Mouse (Mus musculus) neural tube, embryonic 14.5 days (tissue): ENCODE results near the gene Npc1l1. TPM values are rescaled to one million over a fixed set of nuclear protein-coding genes. Genes with fewer than 3 reads are reported as not detected.

Experiments
- ATAC-seq: fragments of 200-750 bp; cut with Nextera tagmentation; 2 replicates; pipeline ENCODE4 v1.8.0; 2017; ENCODE audit warnings: low read depth, mild to moderate bottlenecking, moderate TSS enrichment, moderate library complexity
- H3K27ac ChIP-seq: fragments of 300-500 bp; sonication (generic); 2 replicates; pipeline ENCODE4 v1.5.1; 2014; ENCODE audit warnings: low read depth, mild to moderate bottlenecking, control low read depth, low read length, moderate library complexity, mixed read lengths
- H3K27me3 ChIP-seq: fragments of 300-500 bp; sonication (generic); 2 replicates; pipeline ENCODE4 v1.6.1; 2014; ENCODE audit warnings: low read length; ENCODE audit not compliant: control insufficient read depth, insufficient read depth
- H3K36me3 ChIP-seq: fragments of 300-500 bp; sonication (generic); 2 replicates; pipeline ENCODE4 v1.6.1; 2014; ENCODE audit warnings: low read length, mixed read lengths; ENCODE audit not compliant: control insufficient read depth, insufficient read depth
- H3K4me1 ChIP-seq: fragments of 300-500 bp; sonication (generic); 2 replicates; pipeline ENCODE4 v1.6.1; 2014; ENCODE audit warnings: low read length; ENCODE audit not compliant: control insufficient read depth, insufficient read depth
- H3K4me2 ChIP-seq: fragments of 300-500 bp; sonication (generic); 2 replicates; pipeline ENCODE4 v1.6.1; 2014; ENCODE audit warnings: mild to moderate bottlenecking, low read depth, low read length, control low read depth
- H3K4me3 ChIP-seq: fragments of 300-500 bp; sonication (generic); 2 replicates; pipeline ENCODE4 v1.5.1; 2014; ENCODE audit warnings: low read depth, low read length, control low read depth, mixed read lengths
- H3K9ac ChIP-seq: fragments of 300-500 bp; sonication (generic); replicated peaks from 2 replicates; pipeline ENCODE4 v1.6.1; 2014; ENCODE audit warnings: low read depth, mild to moderate bottlenecking, control low read depth, low read length, mixed read lengths
- H3K9me3 ChIP-seq: fragments of 300-500 bp; sonication (generic); 2 replicates; pipeline ENCODE4 v1.6.1; 2016; ENCODE audit warnings: low read length; ENCODE audit not compliant: control insufficient read depth
- WGBS: fragments of 180-500 bp; shearing (Covaris S2); extraction: QIAGEN DNeasy Blood & Tissue Kit; methylation state at CpG from one replicate; pipeline ENCODE4 v1.1.7; 2014; 5-methylcytosine and 5-hydroxymethylcytosine counted together
- polyA plus RNA-seq: library from polyadenylated mRNA; unstranded; fragments of >200 nt; fragmentation: Nextera tagmentation; extraction: Ambion mirVana; gene quantifications from 2 replicates; pipeline ENCODE4 v1.2.1, GENCODE M21; 2014

The Npc1l1 gene
- 0.05 and 0.26 TPM in 2 replicates for polyA plus RNA-seq

GRCm38 (mm10) chr11:6230012-6230411 lies at the start of gene Npc1l1:
Gene Npc1l1, minus strand, starts transcription at chr11:6230143.
- Histone ChIP-seq H3K27ac (no peak within 1 kb of the TSS), H3K9me3 (no peaks in the 10 kb centered on the region), H3K27me3 (no peaks in the 10 kb centered on the region), H3K4me3 (no peak within 1 kb of the TSS), H3K9ac (no peak within 1 kb of the TSS), H3K4me2 (no peak within 1 kb of the TSS), H3K4me1 (no peaks in the 10 kb centered on the region), H3K36me3 (no peaks in the 10 kb centered on the region)
- no peak for ATAC-seq
- WGBS = 83% methylated on average over 7 of the region's 7 CpGs

- 76% methylated on average over 3 of the region's 3 CpGs for WGBS
- no peak for ATAC-seq
- Histone ChIP-seq H3K4me3 (no peak overlapping the region), H3K4me1 (peaks cover 15% of the 10 kb centered on the region), H3K27ac (no peak overlapping the region), H3K9me3 (no peaks in the 10 kb centered on the region), H3K9ac (no peak overlapping the region), H3K36me3 (peaks cover 3% of the 10 kb centered on the region; the same call in 1 of the 2 replicates), H3K27me3 (no peaks in the 10 kb centered on the region), H3K4me2 (no peak overlapping the region)
Observed at GRCm38 (mm10) chr11:6276466-6276865, 46.5 kb upstream of the Npc1l1 start.

GRCm38 (mm10) chr11:6275094-6275484 lies 45.1 kb upstream of the Npc1l1 start:
- ATAC-seq = no peak; the same call in 1 of the 2 replicates
- H3K9me3 ChIP-seq = no peaks in the 10 kb centered on the region

GRCm38 (mm10) chr11:6274387-6275093 lies 44.6 kb upstream of the Npc1l1 start, which contains the start of gene Tmed4:
Gene Tmed4, minus strand, starts transcription at chr11:6274870.
- Histone ChIP-seq H3K4me3 (peak within 1 kb of the TSS; percentile 94), H3K9me3 (no peaks in the 10 kb centered on the region), H3K4me1 (peaks cover 15% of the 10 kb centered on the region), H3K27ac (peak within 1 kb of the TSS; percentile 75), H3K9ac (peak within 1 kb of the TSS; percentile 87), H3K27me3 (no peaks in the 10 kb centered on the region), H3K4me2 (peak within 1 kb of the TSS; percentile 97), H3K36me3 (peaks cover 16% of the 10 kb centered on the region)
- peak; percentile 97 for ATAC-seq
- WGBS = 1% methylated on average over 39 of the region's 39 CpGs

More at GRCm38 (mm10) chr11:6275094-6275484, 45.1 kb upstream of the Npc1l1 start:
- peak overlapping the region; percentile 97 for H3K4me2 ChIP-seq
- WGBS = 21% methylated on average over 7 of the region's 7 CpGs
- H3K9ac ChIP-seq = peak overlapping the region; percentile 53
- peaks cover 16% of the 10 kb centered on the region for H3K36me3 ChIP-seq
- H3K4me1 ChIP-seq = peaks cover 15% of the 10 kb centered on the region
- peak overlapping the region; percentile 94 for H3K4me3 ChIP-seq
- peak overlapping the region; percentile 75 for H3K27ac ChIP-seq
- H3K27me3 ChIP-seq = no peaks in the 10 kb centered on the region

GRCm38 (mm10) chr11:6273607-6274006 lies 43.7 kb upstream of the Npc1l1 start:
- ATAC-seq = no peak
- peak overlapping the region; percentile 94 for H3K4me3 ChIP-seq
- no peak overlapping the region for H3K27ac ChIP-seq
- WGBS = 63% methylated on average over 11 of the region's 11 CpGs
- H3K27me3 ChIP-seq = no peaks in the 10 kb centered on the region
- H3K36me3 ChIP-seq = peaks cover 16% of the 10 kb centered on the region
- peak overlapping the region; percentile 87 for H3K9ac ChIP-seq
- peaks cover 15% of the 10 kb centered on the region for H3K4me1 ChIP-seq
- H3K4me2 ChIP-seq = peak overlapping the region; percentile 97
- H3K9me3 ChIP-seq = no peaks in the 10 kb centered on the region

- 2% methylated on average over 50 of the region's 50 CpGs for WGBS
- peaks cover 48% of the 10 kb centered on the region for H3K36me3 ChIP-seq
Observed at GRCm38 (mm10) chr11:6267320-6268254, 37.6 kb upstream of the Npc1l1 start, which contains the start of gene Ddx56. Gene Ddx56, minus strand, starts transcription at chr11:6267772.

GRCm38 (mm10) chr11:6266621-6267020 lies 36.7 kb upstream of the Npc1l1 start:
- no peak for ATAC-seq
- 73% methylated on average over 9 of the region's 9 CpGs for WGBS

More at GRCm38 (mm10) chr11:6267320-6268254, 37.6 kb upstream of the Npc1l1 start, which contains the start of gene Ddx56:
- Histone ChIP-seq H3K4me2 (peak within 1 kb of the TSS; percentile 90), H3K27me3 (no peaks in the 10 kb centered on the region), H3K9ac (peak within 1 kb of the TSS; percentile 65), H3K4me3 (peak within 1 kb of the TSS; percentile 73), H3K4me1 (peaks cover 9% of the 10 kb centered on the region), H3K27ac (peak within 1 kb of the TSS; percentile 93), H3K9me3 (no peaks in the 10 kb centered on the region)
- ATAC-seq = peak; percentile 96

GRCm38 (mm10) chr11:6261434-6262082 lies 31.6 kb upstream of the Npc1l1 start:
- Histone ChIP-seq H3K4me2 (no peak overlapping the region), H3K27me3 (no peaks in the 10 kb centered on the region), H3K4me1 (peaks cover 3% of the 10 kb centered on the region), H3K27ac (no peak overlapping the region), H3K4me3 (no peak overlapping the region), H3K9me3 (no peaks in the 10 kb centered on the region), H3K9ac (no peak overlapping the region), H3K36me3 (peaks cover 78% of the 10 kb centered on the region)
- 81% methylated on average over 10 of the region's 10 CpGs for WGBS
- ATAC-seq = peak; percentile 50; the same call in 1 of the 2 replicates

More at GRCm38 (mm10) chr11:6266621-6267020, 36.7 kb upstream of the Npc1l1 start:
- no peaks in the 10 kb centered on the region for H3K27me3 ChIP-seq
- peak overlapping the region; percentile 64 for H3K9ac ChIP-seq
- no peak overlapping the region for H3K27ac ChIP-seq
- peak overlapping the region; percentile 90 for H3K4me2 ChIP-seq
- H3K36me3 ChIP-seq = peaks cover 55% of the 10 kb centered on the region
- H3K4me1 ChIP-seq = peaks cover 8% of the 10 kb centered on the region
- no peaks in the 10 kb centered on the region for H3K9me3 ChIP-seq
- peak overlapping the region; percentile 73 for H3K4me3 ChIP-seq
